Mouse (Mus musculus) lung, embryonic 16.5 days (tissue): Measurements from ENCODE around the gene Ppp3ca. TPM values are rescaled to one million over a fixed set of nuclear protein-coding genes. Genes with fewer than 3 reads are reported as not detected.
A peak's percentile ranks its signal among the peaks of the same experiment; 100 is the strongest.

Experiments
- ATAC-seq: fragments of 200-750 bp; cut with Nextera tagmentation; 2 replicates; pipeline ENCODE4 v1.8.0; 2017; ENCODE audit warnings: low read depth, mild to moderate bottlenecking, moderate library complexity
- H3K27ac ChIP-seq: fragments of 300-500 bp; sonication (generic); 2 replicates; pipeline ENCODE4 v1.5.1; 2014; ENCODE audit warnings: mild to moderate bottlenecking, control low read depth, low read length
- H3K27me3 ChIP-seq: fragments of 300-500 bp; sonication (generic); 2 replicates; pipeline ENCODE4 v1.6.1; 2014; ENCODE audit warnings: low read depth, low read length, mixed read lengths; ENCODE audit not compliant: control insufficient read depth, insufficient read depth
- H3K36me3 ChIP-seq: fragments of 300-500 bp; sonication (generic); 2 replicates; pipeline ENCODE4 v1.6.1; 2014; ENCODE audit warnings: low read length; ENCODE audit not compliant: control insufficient read depth, insufficient read depth
- H3K4me1 ChIP-seq: fragments of 300-500 bp; sonication (generic); replicated peaks from 2 replicates; pipeline ENCODE4 v1.6.1; 2014; ENCODE audit warnings: low read length, mixed read lengths; ENCODE audit not compliant: control insufficient read depth, insufficient read depth
- H3K4me2 ChIP-seq: fragments of 300-500 bp; sonication (generic); 2 replicates; pipeline ENCODE4 v1.6.1; 2014; ENCODE audit warnings: low read depth, low read length, control low read depth
- H3K4me3 ChIP-seq: fragments of 300-500 bp; sonication (generic); 2 replicates; pipeline ENCODE4 v1.5.1; 2014; ENCODE audit warnings: mild to moderate bottlenecking, low read length, control low read depth
- H3K9ac ChIP-seq: fragments of 300-500 bp; sonication (generic); 2 replicates; pipeline ENCODE4 v1.6.1; 2014; ENCODE audit warnings: low read length, control low read depth
- H3K9me3 ChIP-seq: fragments of 300-500 bp; sonication (generic); 2 replicates; pipeline ENCODE4 v1.6.1; 2016; ENCODE audit warnings: low read length; ENCODE audit not compliant: control insufficient read depth
- WGBS: fragments of 180-500 bp; shearing (Covaris S2); extraction: QIAGEN DNeasy Blood & Tissue Kit; methylation state at CpG from one replicate; pipeline ENCODE4 v1.1.7; 2014; 5-methylcytosine and 5-hydroxymethylcytosine counted together
- polyA plus RNA-seq: library from polyadenylated mRNA; unstranded; fragments of >200 nt; fragmentation: Nextera tagmentation; extraction: Ambion mirVana; gene quantifications from 2 replicates; pipeline ENCODE4 v1.2.1, GENCODE M21; 2015

The Ppp3ca gene
- polyA plus RNA-seq, 1 experiment from 2014 or later: 66.1 TPM

- Histone ChIP-seq H3K27ac (no peak overlapping the region), H3K36me3 (no peaks in the 10 kb centered on the region), H3K4me1 (peaks cover 26% of the 10 kb centered on the region), H3K4me3 (no peak overlapping the region), H3K4me2 (no peak overlapping the region), H3K27me3 (no peaks in the 10 kb centered on the region), H3K9ac (no peak overlapping the region), H3K9me3 (no peaks in the 10 kb centered on the region; the same call in 1 of the 2 replicates)
- 94% methylated on average over 3 of the region's 3 CpGs for WGBS
- no peak for ATAC-seq
These were observed 167.7 kb downstream of the Ppp3ca start for GRCm38 (mm10) chr3:136837589-136837988.

GRCm38 (mm10) chr3:136841282-136841681 is 171.4 kb downstream of the Ppp3ca start:
- Histone ChIP-seq H3K4me3 (no peak overlapping the region), H3K36me3 (no peaks in the 10 kb centered on the region), H3K4me1 (peaks cover 5% of the 10 kb centered on the region), H3K27ac (no peak overlapping the region), H3K27me3 (no peaks in the 10 kb centered on the region), H3K9ac (no peak overlapping the region), H3K4me2 (no peak overlapping the region), H3K9me3 (no peaks in the 10 kb centered on the region; the same call in 1 of the 2 replicates)
- no peak for ATAC-seq
- 87% methylated on average over 3 of the region's 3 CpGs for WGBS

- Histone ChIP-seq H3K36me3 (no peaks in the 10 kb centered on the region), H3K27me3 (no peaks in the 10 kb centered on the region), H3K4me2 (no peak overlapping the region), H3K4me3 (no peak overlapping the region), H3K9ac (no peak overlapping the region), H3K9me3 (no peaks in the 10 kb centered on the region; the same call in 1 of the 2 replicates), H3K27ac (no peak overlapping the region), H3K4me1 (no peaks in the 10 kb centered on the region)
- no peak for ATAC-seq
- 37% methylated on average over 1 of the region's 1 CpGs for WGBS
These were observed 172.5 kb downstream of the Ppp3ca start for GRCm38 (mm10) chr3:136842384-136842783.

- 72% methylated on average over 7 of the region's 7 CpGs for WGBS
- Histone ChIP-seq H3K36me3 (no peaks in the 10 kb centered on the region), H3K9ac (no peak overlapping the region), H3K4me2 (no peak overlapping the region), H3K9me3 (no peaks in the 10 kb centered on the region), H3K4me3 (no peak overlapping the region), H3K27ac (no peak overlapping the region), H3K4me1 (no peaks in the 10 kb centered on the region), H3K27me3 (no peaks in the 10 kb centered on the region)
- no peak for ATAC-seq
These were observed 174.0 kb downstream of the Ppp3ca start for GRCm38 (mm10) chr3:136843811-136844491.

GRCm38 (mm10) chr3:136849035-136849434 is 179.1 kb downstream of the Ppp3ca start:
- H3K9ac ChIP-seq: no peak overlapping the region
- H3K4me3 ChIP-seq: no peak overlapping the region
- H3K9me3 ChIP-seq: no peaks in the 10 kb centered on the region
- 91% methylated on average over 1 of the region's 1 CpGs for WGBS
- H3K4me1 ChIP-seq: peaks cover 4% of the 10 kb centered on the region
- ATAC-seq: no peak
- H3K27ac ChIP-seq: no peak overlapping the region
- H3K27me3 ChIP-seq: no peaks in the 10 kb centered on the region
- no peak overlapping the region for H3K4me2 ChIP-seq
- H3K36me3 ChIP-seq: no peaks in the 10 kb centered on the region

GRCm38 (mm10) chr3:136852921-136853320 is 183.0 kb downstream of the Ppp3ca start:
- no peak for ATAC-seq
- 48% methylated on average over 6 of the region's 6 CpGs for WGBS
- no peak overlapping the region for H3K4me2 ChIP-seq
- no peaks in the 10 kb centered on the region for H3K36me3 ChIP-seq
- H3K9me3 ChIP-seq: no peaks in the 10 kb centered on the region
- no peak overlapping the region for H3K27ac ChIP-seq
- no peak overlapping the region for H3K4me3 ChIP-seq
- H3K4me1 ChIP-seq: peaks cover 9% of the 10 kb centered on the region
- no peaks in the 10 kb centered on the region for H3K27me3 ChIP-seq
- no peak overlapping the region for H3K9ac ChIP-seq

GRCm38 (mm10) chr3:136853596-136853995 is 183.7 kb downstream of the Ppp3ca start:
- no peak for ATAC-seq
- Histone ChIP-seq H3K9ac (no peak overlapping the region), H3K9me3 (no peaks in the 10 kb centered on the region), H3K4me3 (no peak overlapping the region), H3K36me3 (no peaks in the 10 kb centered on the region), H3K27me3 (no peaks in the 10 kb centered on the region), H3K27ac (no peak overlapping the region), H3K4me1 (peaks cover 9% of the 10 kb centered on the region), H3K4me2 (no peak overlapping the region)
- WGBS: 62% methylated on average over 4 of the region's 4 CpGs

GRCm38 (mm10) chr3:136855996-136856395 is 186.1 kb downstream of the Ppp3ca start:
- H3K27ac ChIP-seq: no peak overlapping the region

GRCm38 (mm10) chr3:136862051-136862837 is 192.3 kb downstream of the Ppp3ca start:
- Histone ChIP-seq H3K9me3 (no peaks in the 10 kb centered on the region), H3K4me2 (no peak overlapping the region), H3K27ac (peak overlapping the region; percentile 61), H3K36me3 (no peaks in the 10 kb centered on the region), H3K4me1 (peaks cover 5% of the 10 kb centered on the region), H3K4me3 (no peak overlapping the region), H3K27me3 (no peaks in the 10 kb centered on the region), H3K9ac (no peak overlapping the region)
- peak; percentile 85 for ATAC-seq
- WGBS: 44% methylated on average over 11 of the region's 11 CpGs

More at GRCm38 (mm10) chr3:136855996-136856395, 186.1 kb downstream of the Ppp3ca start:
- WGBS: 60% methylated on average over 4 of the region's 4 CpGs
- ATAC-seq: no peak
- H3K4me2 ChIP-seq: no peak overlapping the region
- H3K4me3 ChIP-seq: no peak overlapping the region
- H3K27me3 ChIP-seq: no peaks in the 10 kb centered on the region
- no peaks in the 10 kb centered on the region for H3K36me3 ChIP-seq
- no peaks in the 10 kb centered on the region for H3K9me3 ChIP-seq
- no peak overlapping the region for H3K9ac ChIP-seq
- peaks cover 9% of the 10 kb centered on the region for H3K4me1 ChIP-seq
